Mouse (Mus musculus): ENCODE data around the gene Gpr85. TPM values are rescaled to one million over a fixed set of nuclear protein-coding genes. Genes with fewer than 3 reads are reported as not detected.
A peak's percentile ranks its signal among the peaks of the same experiment; 100 is the strongest.

The Gpr85 gene
- polyA plus RNA-seq (2016; fragmentation: Nextera tagmentation; extraction: Ambion mirVana) = 9.3 and 17.2 TPM in 2 replicates

DNA sequence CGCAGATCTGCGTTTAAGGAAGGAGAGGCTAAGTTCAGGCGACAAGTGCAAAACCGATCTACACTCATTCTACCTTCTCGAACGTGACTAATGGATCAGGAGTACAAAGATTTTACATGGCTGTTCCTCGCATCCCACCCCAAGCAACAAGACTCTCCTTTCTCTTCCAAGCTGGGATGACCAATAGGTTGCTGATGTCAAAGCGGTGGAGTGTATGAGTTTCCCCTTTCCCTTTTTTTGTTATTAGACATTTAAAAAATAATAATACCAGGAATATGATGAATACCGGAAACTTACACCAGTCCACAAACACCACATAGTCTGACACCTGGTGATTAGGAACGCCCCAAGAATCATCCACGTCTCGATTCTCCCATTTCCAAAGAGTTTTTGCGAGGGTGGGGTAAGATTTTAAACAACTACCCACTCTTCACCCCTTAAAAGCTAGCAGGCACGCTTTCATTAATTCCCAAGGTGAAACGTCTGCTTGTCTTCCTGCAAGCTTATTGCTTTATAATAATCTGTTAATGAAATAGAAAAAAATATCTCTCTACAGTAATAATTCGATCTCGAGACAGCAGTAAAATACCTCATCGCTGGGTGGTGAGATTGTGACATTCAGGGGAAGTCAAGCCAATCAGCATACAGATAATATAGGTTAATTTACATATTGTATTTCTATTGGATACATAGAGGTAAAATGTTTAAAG lies at the start of gene Gpr85:
Gpr85 (minus strand) TSS at position 598 of the 710 bp plus-strand sequence.
- 50% methylated on average over 18 of the region's 18 CpGs for WGBS
- H3K27me3 ChIP-seq (ENCODE audit: low read depth, poor library complexity, severe bottlenecking) = peaks cover 12% of the 10 kb centered on the region; the same call in 1 of the 2 replicates
- peak; percentile 22 for DNase-seq (ENCODE audit: low spot score)
- H3K4me3 ChIP-seq = peak within 1 kb of the TSS; percentile 60
- peaks cover 28% of the 10 kb centered on the region for H3K4me1 ChIP-seq
- H3K36me3 ChIP-seq = no peaks in the 10 kb centered on the region
- H3K27ac ChIP-seq (replicated peaks) = peak within 1 kb of the TSS; percentile 91
- H3K9me3 ChIP-seq (replicated peaks) = no peaks in the 10 kb centered on the region

DNA sequence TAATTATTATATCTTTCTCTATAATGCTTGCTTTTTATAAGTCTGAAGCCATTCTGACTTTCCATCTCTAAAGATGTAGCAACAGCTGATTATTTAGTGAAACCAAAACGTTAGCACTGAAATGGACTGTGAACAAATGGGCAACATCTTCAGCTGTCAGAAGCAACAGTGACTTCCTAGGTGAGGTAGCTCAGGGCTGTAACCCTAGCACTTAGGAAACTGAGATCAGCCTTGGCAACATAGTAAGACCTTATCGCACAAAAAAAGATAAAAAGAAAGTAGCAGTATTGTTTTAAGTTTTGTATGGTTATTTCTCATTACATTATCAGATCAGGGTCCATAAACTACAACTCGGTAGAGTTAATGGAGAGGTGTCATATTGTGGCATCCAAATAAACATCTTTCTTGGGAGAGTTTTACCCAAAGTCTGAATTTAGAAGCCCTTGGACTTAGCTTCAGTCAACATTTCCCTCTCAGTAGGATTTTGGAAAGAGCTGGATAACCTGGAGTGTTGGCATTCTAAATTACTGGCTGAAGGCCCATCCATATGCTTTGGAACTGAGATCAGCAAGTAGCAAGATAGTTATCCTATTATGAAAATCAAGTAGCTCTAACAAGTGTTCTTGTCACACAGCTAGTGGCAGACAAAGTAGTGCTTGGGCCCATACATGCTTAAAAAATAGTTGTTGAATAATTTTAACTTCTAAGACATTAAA lies 45.3 kb upstream of the Gpr85 start:
- H3K27me3 ChIP-seq (ENCODE audit: low read depth, poor library complexity, severe bottlenecking) = no peaks in the 10 kb centered on the region
- no peaks in the 10 kb centered on the region for H3K9me3 ChIP-seq (replicated peaks)
- 90% methylated on average over 3 of the region's 3 CpGs for WGBS
- H3K27ac ChIP-seq (replicated peaks) = no peak overlapping the region
- DNase-seq (ENCODE audit: low spot score) = no peak
- no peak overlapping the region for H3K4me3 ChIP-seq
- H3K4me1 ChIP-seq = no peaks in the 10 kb centered on the region
- 0 out of 2 replicates have a peak, but pooled peaks cover 4% of the 10 kb centered on the region for H3K36me3 ChIP-seq

DNA sequence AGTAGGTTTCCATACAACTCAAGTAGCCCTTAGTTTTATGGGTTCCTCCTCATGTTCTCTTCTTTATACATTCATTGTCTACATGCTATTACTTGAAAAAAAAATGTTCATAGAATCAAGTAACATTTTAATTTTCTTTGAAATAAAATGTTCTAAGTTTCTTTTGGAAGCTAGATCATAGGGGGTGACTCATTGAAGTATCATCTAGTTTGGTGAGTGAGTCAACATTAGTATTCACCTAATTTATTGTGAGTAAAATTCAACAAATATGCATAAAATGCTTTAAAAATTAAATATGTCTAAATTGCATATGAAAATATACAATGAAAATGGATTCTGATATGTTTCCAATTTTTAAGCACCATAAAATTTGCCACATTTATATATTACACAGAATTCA lies 43.2 kb upstream of the Gpr85 start:
- Histone ChIP-seq H3K9me3 (replicated peaks) (no peaks in the 10 kb centered on the region), H3K4me3 (no peak overlapping the region), H3K27me3 (ENCODE audit: low read depth, poor library complexity, severe bottlenecking) (no peaks in the 10 kb centered on the region), H3K36me3 (0 out of 2 replicates have a peak, but pooled peaks cover 4% of the 10 kb centered on the region), H3K27ac (replicated peaks) (no peak overlapping the region), H3K4me1 (no peaks in the 10 kb centered on the region)
- DNase-seq (ENCODE audit: low spot score) = no peak

DNA sequence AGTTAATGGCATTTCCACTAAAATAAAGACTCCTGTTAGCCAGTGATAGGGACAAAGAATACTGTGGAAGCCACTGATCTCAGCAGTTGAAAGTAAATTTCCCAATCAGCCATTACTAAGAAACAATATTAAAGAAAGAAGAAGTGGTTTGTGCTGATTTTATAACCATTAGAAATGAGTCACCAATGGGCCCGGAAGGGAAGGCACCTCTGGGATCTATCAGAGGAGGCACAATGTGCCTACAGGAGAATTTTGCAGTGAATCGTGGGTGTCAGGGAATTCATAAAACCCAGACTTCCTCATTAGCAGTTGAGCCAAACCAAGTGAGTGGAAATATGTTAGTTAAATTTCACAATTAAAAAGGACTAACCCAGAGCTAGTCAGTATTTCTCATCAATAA lies 34.2 kb upstream of the Gpr85 start:
- 92% methylated on average over 2 of the region's 2 CpGs for WGBS
- Histone ChIP-seq H3K9me3 (replicated peaks) (no peaks in the 10 kb centered on the region), H3K4me1 (peaks cover 12% of the 10 kb centered on the region), H3K36me3 (0 out of 2 replicates have a peak, but pooled peaks cover 2% of the 10 kb centered on the region), H3K27me3 (ENCODE audit: low read depth, poor library complexity, severe bottlenecking) (no peaks in the 10 kb centered on the region), H3K27ac (replicated peaks) (no peak overlapping the region), H3K4me3 (no peak overlapping the region)
- DNase-seq (ENCODE audit: low spot score) = no peak

DNA sequence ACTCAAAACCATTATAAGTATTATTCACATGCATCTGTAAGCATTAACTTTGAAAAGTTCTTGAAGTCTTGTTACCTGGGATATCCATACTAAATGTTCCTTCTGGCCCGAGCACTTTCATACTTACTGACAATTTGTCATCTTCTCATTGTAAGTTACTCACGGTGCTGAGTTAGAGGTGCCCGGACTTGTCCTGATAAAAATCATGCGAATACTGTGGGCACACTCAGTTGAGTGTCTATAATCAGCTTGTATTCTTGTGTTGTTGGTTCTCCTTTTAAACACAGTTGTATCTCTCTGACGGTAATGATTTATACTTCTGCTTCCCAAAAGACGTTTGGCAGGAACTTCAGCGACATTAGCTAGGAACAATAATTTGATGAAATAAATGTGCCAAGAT lies 32.3 kb upstream of the Gpr85 start:
- H3K4me1 ChIP-seq = peaks cover 12% of the 10 kb centered on the region
- no peak overlapping the region; the same call in 1 of the 2 replicates for H3K27ac ChIP-seq (replicated peaks)
- WGBS = 90% methylated on average over 7 of the region's 7 CpGs

DNA sequence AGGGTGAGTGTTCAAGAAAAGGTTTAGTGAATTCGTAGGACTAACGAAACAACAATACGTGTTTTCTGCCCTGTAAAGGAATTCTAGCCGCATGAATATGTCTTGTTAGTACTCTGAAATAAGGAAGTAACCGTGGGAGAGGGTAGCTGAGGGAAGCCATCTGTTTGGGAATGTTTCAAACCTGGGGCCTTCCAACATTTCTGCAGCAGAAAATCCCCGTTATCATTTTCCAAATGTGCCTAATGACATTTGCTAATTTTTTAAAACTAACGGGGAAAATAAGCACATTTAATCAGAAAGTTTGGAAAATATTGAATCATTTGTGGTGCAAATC lies 31.9 kb upstream of the Gpr85 start:
- Histone ChIP-seq H3K27ac (replicated peaks) (peak overlapping the region; percentile 87), H3K27me3 (ENCODE audit: low read depth, poor library complexity, severe bottlenecking) (no peaks in the 10 kb centered on the region), H3K9me3 (replicated peaks) (no peaks in the 10 kb centered on the region), H3K4me3 (peak overlapping the region; percentile 64), H3K4me1 (peaks cover 12% of the 10 kb centered on the region), H3K36me3 (peaks cover 12% of the 10 kb centered on the region; the same call in 1 of the 2 replicates)
- 3% methylated on average over 7 of the region's 7 CpGs for WGBS
- no peak for DNase-seq (ENCODE audit: low spot score)

More for the DNA sequence above, 32.3 kb upstream of the Gpr85 start:
- Histone ChIP-seq H3K4me3 (peak overlapping the region; percentile 64), H3K9me3 (replicated peaks) (no peaks in the 10 kb centered on the region), H3K36me3 (peaks cover 12% of the 10 kb centered on the region; the same call in 1 of the 2 replicates), H3K27me3 (ENCODE audit: low read depth, poor library complexity, severe bottlenecking) (no peaks in the 10 kb centered on the region)
- no peak for DNase-seq (ENCODE audit: low spot score)

DNA sequence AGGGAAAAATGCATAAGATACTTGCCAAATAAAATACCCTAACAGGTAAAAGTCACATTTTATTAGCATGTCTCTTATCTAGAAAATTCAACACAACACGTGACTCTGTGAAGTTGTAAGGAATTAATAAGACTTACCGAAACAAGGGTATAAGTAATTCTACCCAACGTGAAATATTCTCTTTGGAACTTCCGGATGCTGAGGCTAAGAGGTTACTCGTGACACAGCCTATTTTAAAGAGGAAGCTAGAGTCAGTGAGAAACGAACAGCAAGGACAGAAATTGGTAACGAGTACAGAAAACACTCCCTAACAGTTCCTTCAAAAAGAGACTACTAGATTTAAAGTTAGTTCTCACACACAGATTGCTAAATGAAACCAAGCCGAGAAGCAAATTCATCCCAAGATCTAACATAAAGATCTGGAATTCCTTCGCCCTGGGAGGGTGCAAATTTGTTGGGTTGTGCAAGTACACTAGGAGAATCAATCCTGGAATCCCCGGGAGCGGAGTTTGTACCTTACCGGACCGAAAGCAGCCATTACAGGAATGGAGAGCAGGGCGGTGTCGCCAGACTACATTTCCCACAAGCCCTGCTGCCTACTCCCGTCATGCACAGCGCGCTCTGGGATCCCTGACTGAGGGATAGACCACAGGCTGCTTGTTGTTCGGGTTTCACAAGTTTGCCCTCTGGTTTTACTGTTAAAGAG lies 31.3 kb upstream of the Gpr85 start, which contains the start of gene 2610001J05Rik:
2610001J05Rik (minus strand) TSS at position 600 of the 706 bp plus-strand sequence.
- 3% methylated on average over 19 of the region's 19 CpGs for WGBS
- H3K36me3 ChIP-seq = peaks cover 12% of the 10 kb centered on the region; the same call in 1 of the 2 replicates
- no peaks in the 10 kb centered on the region for H3K9me3 ChIP-seq (replicated peaks)
- H3K4me1 ChIP-seq = peaks cover 12% of the 10 kb centered on the region
- H3K4me3 ChIP-seq = peak within 1 kb of the TSS; percentile 64
- peak; percentile 90 for DNase-seq (ENCODE audit: low spot score)
- H3K27me3 ChIP-seq (ENCODE audit: low read depth, poor library complexity, severe bottlenecking) = no peaks in the 10 kb centered on the region
- peak within 1 kb of the TSS; percentile 87 for H3K27ac ChIP-seq (replicated peaks)

DNA sequence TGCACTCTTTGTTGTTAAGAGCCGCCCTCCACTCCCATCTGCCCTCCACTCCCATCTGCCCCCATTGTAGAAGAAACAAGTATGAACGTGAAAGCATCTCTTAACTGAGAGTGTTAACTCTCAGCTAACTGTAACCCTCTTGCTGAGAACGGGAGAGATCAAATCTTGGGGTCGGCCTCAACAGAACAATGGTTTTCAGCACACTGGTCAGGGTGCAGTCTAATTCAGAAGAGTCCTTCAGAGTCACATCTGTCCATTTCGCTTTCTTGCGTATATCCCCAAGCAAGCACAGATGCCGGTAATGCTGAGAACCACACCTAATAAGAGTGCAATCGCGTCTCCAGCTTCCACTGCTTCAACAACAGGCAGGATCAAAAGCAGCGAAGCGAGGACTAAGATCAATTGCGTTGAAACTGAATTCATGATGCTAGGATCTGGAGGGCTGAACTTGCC lies 30.6 kb upstream of the Gpr85 start:
- Histone ChIP-seq H3K36me3 (peaks cover 12% of the 10 kb centered on the region; the same call in 1 of the 2 replicates), H3K4me3 (peak overlapping the region; percentile 64), H3K9me3 (replicated peaks) (no peaks in the 10 kb centered on the region), H3K4me1 (peaks cover 12% of the 10 kb centered on the region), H3K27me3 (ENCODE audit: low read depth, poor library complexity, severe bottlenecking) (no peaks in the 10 kb centered on the region), H3K27ac (replicated peaks) (peak overlapping the region; percentile 87)
- DNase-seq (ENCODE audit: low spot score) = peak; percentile 35
- 44% methylated on average over 12 of the region's 12 CpGs for WGBS

DNA sequence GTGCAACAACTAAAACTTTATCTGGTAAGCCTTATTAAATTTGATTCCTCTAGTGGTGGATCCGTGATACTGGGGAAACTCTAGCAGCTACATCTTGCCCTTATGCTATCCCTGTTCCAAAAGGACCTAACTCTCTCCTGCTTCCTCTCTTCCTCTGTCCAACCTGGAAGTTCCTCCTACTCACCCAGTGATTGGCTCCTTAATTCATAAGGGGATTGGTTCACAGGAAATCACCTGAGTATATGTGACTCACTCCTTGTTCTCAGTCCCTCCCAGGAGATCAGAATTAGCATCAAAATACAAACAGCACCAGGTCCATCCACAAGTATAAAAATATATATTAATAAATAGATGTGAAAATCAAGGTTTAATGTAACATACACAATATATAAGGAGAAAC lies 20.9 kb upstream of the Gpr85 start:
- H3K4me1 ChIP-seq = no peaks in the 10 kb centered on the region

DNA sequence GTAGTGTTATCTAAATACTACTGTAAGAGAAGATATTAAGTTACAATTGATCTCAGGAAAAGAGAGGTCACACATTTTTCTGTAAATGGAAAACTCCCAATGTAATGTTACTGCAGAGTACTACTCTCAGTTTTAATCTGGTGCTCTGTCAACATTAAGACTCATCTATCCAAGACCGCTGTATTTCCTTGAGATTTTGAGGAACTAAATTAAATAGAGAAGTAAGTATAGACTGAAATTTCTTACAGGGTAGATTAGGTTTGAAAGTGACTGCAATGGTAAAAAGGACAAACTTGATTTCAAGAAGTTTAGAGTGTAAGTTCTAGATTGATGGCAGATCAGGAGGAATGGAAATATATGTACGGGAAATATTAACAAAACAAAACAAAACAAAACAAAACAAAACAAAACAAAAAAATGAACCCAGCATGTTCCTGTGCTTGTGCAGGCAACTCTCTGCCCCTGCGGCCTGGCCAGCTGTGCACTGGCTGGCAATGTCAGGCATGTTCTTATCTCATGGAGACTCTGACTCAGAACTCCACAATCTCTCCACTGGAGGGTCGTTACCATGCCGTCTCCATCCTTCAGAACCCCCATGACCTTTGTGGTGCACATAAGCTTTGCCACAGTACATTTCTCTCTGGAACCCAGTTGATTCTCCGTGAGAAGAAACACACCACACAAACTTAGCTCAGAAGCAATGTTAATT lies 20.3 kb upstream of the Gpr85 start:
- Histone ChIP-seq H3K4me3 (no peak overlapping the region), H3K27me3 (ENCODE audit: low read depth, poor library complexity, severe bottlenecking) (no peaks in the 10 kb centered on the region), H3K27ac (replicated peaks) (no peak overlapping the region), H3K9me3 (replicated peaks) (no peaks in the 10 kb centered on the region), H3K36me3 (no peaks in the 10 kb centered on the region), H3K4me1 (no peaks in the 10 kb centered on the region)
- WGBS = 87% methylated on average over 6 of the region's 6 CpGs
- no peak for DNase-seq (ENCODE audit: low spot score)

More for the DNA sequence above, 20.9 kb upstream of the Gpr85 start:
- 74% methylated on average over 1 of the region's 1 CpGs for WGBS
- no peaks in the 10 kb centered on the region for H3K9me3 ChIP-seq (replicated peaks)
- no peak for DNase-seq (ENCODE audit: low spot score)
- H3K4me3 ChIP-seq = no peak overlapping the region
- H3K27me3 ChIP-seq (ENCODE audit: low read depth, poor library complexity, severe bottlenecking) = no peaks in the 10 kb centered on the region
- H3K36me3 ChIP-seq = no peaks in the 10 kb centered on the region
- no peak overlapping the region for H3K27ac ChIP-seq (replicated peaks)

DNA sequence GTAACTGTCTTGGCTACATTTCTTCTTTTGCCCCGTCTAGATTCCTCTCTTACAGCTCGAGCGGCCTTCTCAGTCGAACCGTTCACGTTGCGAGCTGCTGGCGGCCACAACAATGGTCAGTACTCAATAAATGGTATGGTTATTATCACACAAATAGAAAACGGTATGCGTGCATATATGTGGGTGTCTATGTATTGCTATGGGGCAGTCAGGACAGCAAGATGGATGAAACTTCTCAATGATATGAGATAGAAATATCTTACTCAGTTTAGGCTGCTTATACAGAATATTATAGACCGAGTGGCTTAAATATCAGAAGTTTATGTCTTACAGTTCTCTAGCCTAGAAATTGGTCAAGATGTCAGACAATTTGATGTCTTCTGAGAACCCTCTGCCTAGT lies 14.5 kb upstream of the Gpr85 start:
- no peak for DNase-seq (ENCODE audit: low spot score)
- Histone ChIP-seq H3K4me1 (no peaks in the 10 kb centered on the region), H3K27me3 (ENCODE audit: low read depth, poor library complexity, severe bottlenecking) (no peaks in the 10 kb centered on the region), H3K36me3 (no peaks in the 10 kb centered on the region), H3K9me3 (replicated peaks) (no peaks in the 10 kb centered on the region), H3K4me3 (peak overlapping the region; percentile 14; the same call in 1 of the 2 replicates), H3K27ac (replicated peaks) (no peak overlapping the region)
- WGBS = 25% methylated on average over 11 of the region's 11 CpGs

DNA sequence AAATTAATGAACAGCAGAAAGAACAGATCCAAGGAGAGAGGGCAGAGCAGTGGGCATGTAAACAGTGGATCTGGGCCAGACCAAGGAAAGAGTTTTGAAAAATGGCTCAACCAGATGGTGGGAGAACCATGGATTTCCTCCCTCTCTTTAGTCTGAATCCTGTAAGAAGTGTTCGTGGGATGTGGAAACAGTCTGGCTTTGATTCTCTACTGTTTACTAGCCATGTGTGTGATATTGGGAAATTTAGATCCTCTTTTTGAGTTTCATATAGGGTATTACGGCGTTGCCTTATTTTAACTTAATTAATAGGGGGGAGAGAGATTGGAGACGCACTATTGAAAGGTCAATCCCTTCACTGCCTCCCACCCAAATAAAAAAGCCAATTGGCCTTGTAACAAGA lies 13.5 kb upstream of the Gpr85 start:
- no peaks in the 10 kb centered on the region for H3K9me3 ChIP-seq (replicated peaks)
- no peaks in the 10 kb centered on the region for H3K36me3 ChIP-seq
- no peak for DNase-seq (ENCODE audit: low spot score)
- H3K4me1 ChIP-seq = no peaks in the 10 kb centered on the region
- H3K27me3 ChIP-seq (ENCODE audit: low read depth, poor library complexity, severe bottlenecking) = no peaks in the 10 kb centered on the region
- 72% methylated on average over 4 of the region's 4 CpGs for WGBS
- no peak overlapping the region for H3K4me3 ChIP-seq
- H3K27ac ChIP-seq (replicated peaks) = no peak overlapping the region
